Mouse (Mus musculus) myocyte (in vitro differentiated cells): ENCODE measurements around the gene Pkig. TPM values are rescaled to one million over a fixed set of nuclear protein-coding genes. Genes with fewer than 3 reads are reported as not detected.
"Not testable (repeated sequence)": the region's sequence is repeated elsewhere in the genome, so short reads cannot be mapped to it uniquely, and the experiment has no call there.

ENCODE experiments used
- H3K27me3 ChIP-seq: one replicate; pipeline ENCODE4 v1.6.1; 2011; ENCODE audit not compliant: control insufficient read depth, insufficient read depth, insufficient read length
- H3K36me3 ChIP-seq: one replicate; pipeline ENCODE4 v1.6.1; 2011; ENCODE audit not compliant: control insufficient read depth, insufficient read depth
- H3K4me2 ChIP-seq: one replicate; pipeline ENCODE4 v1.6.1; 2011; ENCODE audit warnings: low read depth, control low read depth
- H3K4me3 ChIP-seq: one replicate; pipeline ENCODE4 v1.5.1; 2011; ENCODE audit warnings: mild to moderate bottlenecking, control low read depth, moderate library complexity
- H3K79me2 ChIP-seq: one replicate; pipeline ENCODE4 v1.6.1; 2011; ENCODE audit not compliant: control insufficient read depth, insufficient read depth
- H3ac ChIP-seq: one replicate; pipeline ENCODE4 v1.6.1; 2011; ENCODE audit not compliant: control insufficient read depth, insufficient read length
- CEBPB ChIP-seq: IDR thresholded peaks from 2 replicates; pipeline ENCODE4 v1.6.1; 2011; ENCODE audit warnings: mild to moderate bottlenecking, moderate library complexity; ENCODE audit not compliant: poor library complexity, insufficient read depth, severe bottlenecking
- E2F4 ChIP-seq: IDR thresholded peaks from one replicate; pipeline ENCODE4 v1.6.1; 2011; ENCODE audit warnings: mild to moderate bottlenecking, control low read depth, moderate library complexity; ENCODE audit not compliant: insufficient read depth
- MAX ChIP-seq: IDR thresholded peaks from one replicate; pipeline ENCODE4 v1.6.1; 2011; ENCODE audit warnings: low read depth, mild to moderate bottlenecking, control low read depth
- MYOD1 ChIP-seq, 3 experiments: IDR thresholded peaks; one replicate each; pipeline ENCODE4 v1.6.1; 2011; ENCODE audit warnings: control low read depth in 2 of 3, low read depth in 2 of 3, mild to moderate bottlenecking in 2 of 3, moderate library complexity in 1 of 3; ENCODE audit not compliant: insufficient read length in 2 of 3, control insufficient read depth in 1 of 3
- MYOG ChIP-seq, 3 experiments: IDR thresholded peaks; one replicate each; pipeline ENCODE4 v1.6.1; 2011; ENCODE audit warnings: control low read depth in 2 of 3, low read depth in 2 of 3, mild to moderate bottlenecking in 2 of 3; ENCODE audit not compliant: insufficient read length in 2 of 3, control insufficient read depth in 1 of 3, insufficient read depth in 1 of 3
- POLR2A ChIP-seq: IDR thresholded peaks from one replicate; pipeline ENCODE4 v1.6.1; 2011; ENCODE audit warnings: low read depth, mild to moderate bottlenecking, control low read depth, moderate library complexity; ENCODE audit not compliant: insufficient read length
- POLR2AphosphoS2 ChIP-seq: IDR thresholded peaks from one replicate; pipeline ENCODE4 v1.6.1; 2011; ENCODE audit warnings: low read depth, control low read depth; ENCODE audit not compliant: insufficient read length
- REST ChIP-seq: IDR thresholded peaks from one replicate; pipeline ENCODE4 v1.6.1; 2011; ENCODE audit warnings: mild to moderate bottlenecking, control low read depth, moderate library complexity; ENCODE audit not compliant: insufficient read depth, insufficient read length
- SRF ChIP-seq: IDR thresholded peaks from one replicate; pipeline ENCODE4 v1.6.1; 2011; ENCODE audit warnings: low read depth; ENCODE audit not compliant: control insufficient read depth, insufficient read length
- TCF12 ChIP-seq: IDR thresholded peaks from one replicate; pipeline ENCODE4 v1.6.1; 2011; ENCODE audit warnings: mild to moderate bottlenecking, control low read depth; ENCODE audit not compliant: poor library complexity, insufficient read depth, severe bottlenecking
- TCF3 ChIP-seq: IDR thresholded peaks from one replicate; pipeline ENCODE4 v1.6.1; 2011; ENCODE audit warnings: low read depth, control low read depth; ENCODE audit not compliant: insufficient read length
- USF1 ChIP-seq: IDR thresholded peaks from one replicate; pipeline ENCODE4 v1.6.1; 2011; ENCODE audit warnings: low read depth, mild to moderate bottlenecking, control low read depth, moderate library complexity
- polyA plus RNA-seq: library from polyadenylated mRNA; unstranded; fragments of >200 nt; fragmentation: generic; extraction: Trizol; gene quantifications from one replicate; pipeline ENCODE4 v1.2.1, GENCODE M21; 2012; ENCODE audit warnings: missing spikeins

Gene Pkig
- polyA plus RNA-seq, 1 experiment: 799 TPM

DNA sequence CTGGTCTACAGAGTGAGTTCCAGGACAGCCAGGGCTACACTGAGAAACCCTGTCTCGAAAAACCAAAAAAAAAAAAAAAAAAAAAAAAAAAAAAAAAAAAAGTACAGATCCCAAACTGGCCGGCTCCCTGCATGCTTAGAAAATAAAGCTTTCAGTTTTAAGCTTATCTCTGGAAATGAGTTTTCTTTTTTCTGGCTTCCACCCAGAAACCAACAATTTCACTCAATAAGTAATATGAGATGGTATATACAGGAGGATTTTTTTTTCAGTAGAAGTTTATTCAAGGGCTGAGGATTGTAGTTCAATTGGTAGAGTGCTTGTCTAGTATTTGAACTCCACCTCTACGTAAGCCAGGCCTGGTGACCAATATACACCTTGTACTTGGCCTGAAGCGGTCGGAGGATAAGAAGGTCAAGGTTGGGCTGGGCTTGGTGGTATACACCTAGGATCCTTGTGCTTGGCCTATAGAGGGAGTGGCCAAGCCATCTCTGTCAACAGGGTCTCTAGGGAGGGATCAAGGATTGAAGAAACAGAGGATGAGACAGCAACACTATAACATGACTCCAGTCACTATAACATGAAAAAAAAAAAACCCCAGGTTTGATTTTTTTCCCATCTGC lies 11.6 kb upstream of the Pkig start:
- H3K27me3 ChIP-seq: no peaks in the 10 kb centered on the region
- no peak overlapping the region for H3ac ChIP-seq
- H3K4me3 ChIP-seq: no peak overlapping the region
- H3K79me2 ChIP-seq: peaks cover 29% of the 10 kb centered on the region
- TF ChIP-seq CEBPB (no peak), MYOD1 (IDR thresholded peaks at IDR 0.05; ENCODE audit: control insufficient read depth in 1 of 3, insufficient read length in 2 of 3, low read depth in 2 of 3) (no peak), POLR2A (no peak), TCF12 (no peak), POLR2AphosphoS2 (no peak), TCF3 (no peak), REST (no peak), SRF (no peak), MYOG (IDR thresholded peaks at IDR 0.05; ENCODE audit: control insufficient read depth in 1 of 3, insufficient read depth in 1 of 3, insufficient read length in 2 of 3, low read depth in 2 of 3) (no peak), E2F4 (no peak), MAX (no peak), USF1 (no peak)
- no peak overlapping the region for H3K4me2 ChIP-seq
- no peaks in the 10 kb centered on the region for H3K36me3 ChIP-seq

DNA sequence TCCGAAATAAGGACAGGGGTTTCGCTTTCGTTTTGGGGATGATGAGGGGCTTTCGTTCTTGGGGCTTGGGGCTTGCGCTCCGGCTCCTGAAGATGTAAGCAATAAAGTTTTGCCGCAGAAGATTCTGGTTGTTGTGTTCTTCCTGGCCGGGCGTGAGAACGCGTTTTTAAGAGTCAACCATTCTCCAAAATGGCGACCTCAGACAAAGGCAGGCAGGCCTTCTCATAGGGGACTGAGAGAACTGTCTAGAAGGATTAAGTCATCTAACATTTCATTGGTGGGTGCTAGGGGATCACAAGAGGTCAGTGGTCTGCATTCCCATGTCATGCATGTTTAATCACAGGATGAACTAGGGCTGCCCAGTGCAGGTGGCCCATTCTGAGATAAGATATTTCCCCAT lies 2.5 kb upstream of the Pkig start:
- H3K36me3 ChIP-seq, H3K27me3 ChIP-seq, H3K4me2 ChIP-seq, H3ac ChIP-seq, H3K4me3 ChIP-seq: not testable (repeated sequence)
- H3K79me2 ChIP-seq: peaks cover 23% of the 10 kb centered on the region

DNA sequence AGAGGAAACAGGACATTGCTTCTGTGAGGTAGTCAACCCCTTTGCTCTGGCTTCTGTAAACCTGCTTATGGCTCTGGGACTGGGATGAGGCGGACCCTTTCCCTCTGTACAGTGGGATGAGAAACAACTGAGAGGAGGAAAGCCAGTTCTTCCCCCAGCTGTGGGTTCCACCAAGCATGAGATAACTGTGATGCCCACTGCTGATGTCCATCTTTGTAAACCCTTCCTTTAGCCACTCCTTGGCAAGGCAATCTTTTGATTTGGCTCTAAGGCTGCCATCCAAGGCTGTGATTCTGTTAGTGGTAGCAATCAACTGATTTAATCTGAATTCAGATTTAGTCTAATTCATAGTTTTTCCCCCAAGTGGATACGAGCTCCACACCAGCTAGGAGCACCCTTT lies 700 bp upstream of the Pkig start:
- Histone ChIP-seq H3ac (no peak overlapping the region), H3K36me3 (no peaks in the 10 kb centered on the region), H3K79me2 (peaks cover 38% of the 10 kb centered on the region), H3K27me3 (no peaks in the 10 kb centered on the region), H3K4me3 (peak overlapping the region; percentile 70), H3K4me2 (peak overlapping the region; percentile 98)
- TF ChIP-seq TCF3 (no peak), E2F4 (no peak)

DNA sequence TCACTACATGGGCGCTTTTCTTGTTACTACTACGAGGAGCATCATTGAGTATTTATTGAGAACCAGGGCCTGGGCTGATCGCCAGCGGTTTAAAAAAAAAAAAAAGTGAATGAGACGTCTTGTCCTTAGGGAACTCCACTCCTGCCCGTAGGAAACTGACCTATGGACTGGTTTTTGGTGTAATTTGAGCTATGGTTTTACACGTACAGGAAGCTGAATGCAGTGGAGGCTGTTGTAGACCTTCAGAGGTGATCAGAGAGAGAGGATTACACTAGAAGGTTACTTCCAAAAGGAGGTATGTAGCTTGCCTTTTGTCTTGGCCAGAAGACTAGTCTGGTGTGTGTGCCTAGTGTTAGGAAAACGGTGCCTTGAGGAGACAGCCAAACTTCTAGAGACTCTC lies 755 bp downstream of the Pkig start:
- no peak for TF ChIP-seq REST
- no peak for TF ChIP-seq MAX
- no peak for TF ChIP-seq MYOD1 (IDR thresholded peaks at IDR 0.05; ENCODE audit: control insufficient read depth in 1 of 3, insufficient read length in 2 of 3, low read depth in 2 of 3)
- TF ChIP-seq CEBPB: no peak
- H3K36me3 ChIP-seq: no peaks in the 10 kb centered on the region
- H3K4me2 ChIP-seq: peak overlapping the region; percentile 86
- peak overlapping the region; percentile 44 for H3ac ChIP-seq
- peaks cover 47% of the 10 kb centered on the region for H3K79me2 ChIP-seq
- peak overlapping the region; percentile 70 for H3K4me3 ChIP-seq
- no peaks in the 10 kb centered on the region for H3K27me3 ChIP-seq

DNA sequence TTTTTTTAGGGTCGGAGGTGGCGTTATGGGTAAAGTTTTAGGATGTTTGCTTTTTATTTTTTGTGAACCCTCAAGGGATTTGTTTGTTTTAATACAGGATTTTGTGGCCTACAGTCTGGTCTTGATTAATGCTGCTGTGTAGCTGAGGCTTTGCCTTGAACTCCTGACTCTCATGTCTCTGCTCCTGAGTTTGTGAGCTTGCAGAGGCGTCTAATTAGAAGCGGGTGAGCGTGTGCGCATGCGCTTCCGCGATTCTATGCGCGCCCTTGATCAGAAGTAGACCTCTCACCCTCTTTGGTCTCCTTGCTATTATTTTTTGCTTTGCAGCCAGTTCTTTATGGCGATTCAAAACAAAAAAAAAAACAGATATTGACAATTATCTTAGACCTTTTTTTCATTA lies 1.2 kb downstream of the Pkig start:
- H3K27me3 ChIP-seq: no peaks in the 10 kb centered on the region
- peaks cover 51% of the 10 kb centered on the region for H3K79me2 ChIP-seq
- H3ac ChIP-seq: no peak overlapping the region
- peak overlapping the region; percentile 70 for H3K4me3 ChIP-seq
- H3K36me3 ChIP-seq: no peaks in the 10 kb centered on the region
- no peak for TF ChIP-seq POLR2A
- no peak for TF ChIP-seq USF1
- no peak for TF ChIP-seq MYOD1 (IDR thresholded peaks at IDR 0.05; ENCODE audit: control insufficient read depth in 1 of 3, insufficient read length in 2 of 3, low read depth in 2 of 3)
- no peak for TF ChIP-seq MAX
- TF ChIP-seq SRF: no peak
- no peak for TF ChIP-seq TCF12
- H3K4me2 ChIP-seq: peak overlapping the region; percentile 86

DNA sequence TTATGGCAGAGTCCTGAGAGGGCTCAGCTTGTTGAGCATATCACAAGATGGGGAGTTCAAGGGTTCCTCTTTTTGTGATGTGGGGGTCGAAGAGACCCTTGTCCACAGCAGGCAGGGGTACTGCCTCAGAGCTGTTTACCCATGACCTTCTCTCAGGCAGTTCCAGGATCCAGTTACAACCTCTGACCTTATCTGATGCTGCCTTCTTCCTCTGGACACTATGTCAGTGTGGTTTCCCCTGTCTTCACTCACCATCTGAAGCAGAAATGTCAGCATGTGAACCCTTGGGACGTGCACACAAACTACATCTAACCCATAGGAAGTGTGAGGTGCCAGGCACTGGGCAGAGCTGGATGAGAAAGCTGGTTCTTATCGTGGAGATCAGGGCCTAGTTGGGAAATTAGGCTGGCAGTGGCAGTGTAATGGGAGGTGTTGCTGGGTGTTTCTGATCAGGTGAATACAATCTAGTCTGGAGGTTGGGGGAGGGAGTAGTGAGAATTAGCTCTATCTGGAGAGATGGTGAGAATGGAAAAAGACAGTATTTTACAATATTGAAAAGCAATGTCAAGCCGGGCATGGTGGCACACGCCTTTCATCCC lies 2.0 kb downstream of the Pkig start:
- no peak overlapping the region for H3ac ChIP-seq
- no peaks in the 10 kb centered on the region for H3K36me3 ChIP-seq
- H3K27me3 ChIP-seq: no peaks in the 10 kb centered on the region
- no peak for TF ChIP-seq SRF
- TF ChIP-seq MAX: no peak
- no peak for TF ChIP-seq TCF3
- TF ChIP-seq CEBPB: no peak
- no peak for TF ChIP-seq USF1
- no peak for TF ChIP-seq TCF12
- no peak for TF ChIP-seq POLR2A
- H3K79me2 ChIP-seq: peaks cover 58% of the 10 kb centered on the region
- H3K4me2 ChIP-seq: peak overlapping the region; percentile 86
- H3K4me3 ChIP-seq: peak overlapping the region; percentile 70
